9 mouse cellular contexts compared by ENCODE assay signal in genomic region chr12:4873531-4873930, GRCm38 (mm10). TPM values are rescaled to one million over a fixed set of nuclear protein-coding genes. Genes with fewer than 3 reads are reported as not detected.
A peak's percentile ranks its signal among the peaks of the same experiment; 100 is the strongest.
DNase-seq lines count a peak whose midpoint lies in the region; ATAC-seq lines count a peak whose summit lies in the region.
"Had no signal": no experiment of that assay in that cellular context is flagged by ENCODE, and none has a peak within 500 bp of the region (broad histone marks: within the 10 kb centered on the region; RNA-seq: fewer than 3 reads in every experiment).

No protein-coding gene starts in this region.

- peak overlapping the region; percentile 96 for H3K4me3 ChIP-seq in megakaryocyte, embryonic 14.5 days (replicated peaks)
- 0 out of 2 replicates have a peak overlapping the region, but pooled peaks have one; percentile 33 for H3K4me3 ChIP-seq in forebrain, embryonic 14.5 days (ENCODE audit: low read depth, low read length)
- peak overlapping the region; percentile 57 for H3K4me3 ChIP-seq in liver, embryonic 11.5 days (ENCODE audit: low read depth, low read length)
- H3K4me3 ChIP-seq in stomach, embryonic 14.5 days (ENCODE audit: low read depth, low read length): no peak overlapping the region

- H3K4me1 ChIP-seq in megakaryocyte, embryonic 14.5 days: peaks cover 98% of the 10 kb centered on the region
- peaks cover 10% of the 10 kb centered on the region for H3K4me1 ChIP-seq in forebrain, embryonic 14.5 days (ENCODE audit: control insufficient read depth, insufficient read depth, low read length)
- H3K4me1 ChIP-seq in liver, embryonic 11.5 days (replicated peaks; ENCODE audit: control insufficient read depth, insufficient read depth, low read length): peaks cover 39% of the 10 kb centered on the region
- H3K4me1 ChIP-seq in stomach, embryonic 14.5 days (ENCODE audit: control insufficient read depth, insufficient read depth, low read length): peaks cover 8% of the 10 kb centered on the region; the same call in 1 of the 2 replicates

- no peak for ATAC-seq in megakaryocyte, adult 5-6 weeks (ENCODE audit: poor library complexity, severe bottlenecking)
- ATAC-seq in forebrain, embryonic 14.5 days: peak; percentile 16; the same call in 1 of the 2 replicates
- ATAC-seq in liver, embryonic 11.5 days (replicated peaks; ENCODE audit: low FRiP score): no peak
- no peak for ATAC-seq in stomach, embryonic 14.5 days (ENCODE audit: insufficient number of reproducible peaks, insufficient read depth, low FRiP score, low read depth)
- ATAC-seq in erythroid progenitor cell, adult 5-6 weeks (replicated peaks; ENCODE audit: low FRiP score, poor library complexity, severe bottlenecking): no peak
- no peak for ATAC-seq in frontal cortex, adult (ENCODE audit: low TSS enrichment)
- ATAC-seq: Patski had no signal

- H3K27me3 ChIP-seq in megakaryocyte, embryonic 14.5 days (replicated peaks): no peaks in the 10 kb centered on the region
- no peaks in the 10 kb centered on the region for H3K27me3 ChIP-seq in forebrain, embryonic 14.5 days (replicated peaks; ENCODE audit: control insufficient read depth, insufficient read depth, low read length)
- H3K27me3 ChIP-seq in liver, embryonic 11.5 days (replicated peaks; ENCODE audit: control insufficient read depth, insufficient read depth, low read length): no peaks in the 10 kb centered on the region
- H3K27me3 ChIP-seq in stomach, embryonic 14.5 days (ENCODE audit: control insufficient read depth, insufficient read depth, low read length): no peaks in the 10 kb centered on the region
- H3K27me3 ChIP-seq: Patski had no signal

- no peak overlapping the region for H3K27ac ChIP-seq in forebrain, embryonic 14.5 days (ENCODE audit: low read depth, low read length)
- H3K27ac ChIP-seq in liver, embryonic 11.5 days (ENCODE audit: low read depth, low read length): peak overlapping the region; percentile 93
- H3K27ac ChIP-seq in stomach, embryonic 14.5 days (ENCODE audit: low read length): no peak overlapping the region

- no peaks in the 10 kb centered on the region for H3K9me3 ChIP-seq in megakaryocyte, embryonic 14.5 days
- H3K9me3 ChIP-seq in forebrain, embryonic 14.5 days (replicated peaks; ENCODE audit: control insufficient read depth, low read length): no peaks in the 10 kb centered on the region
- H3K9me3 ChIP-seq in liver, embryonic 11.5 days (ENCODE audit: control insufficient read depth, low read length): no peaks in the 10 kb centered on the region
- H3K9me3 ChIP-seq in stomach, embryonic 14.5 days (ENCODE audit: control insufficient read depth, low read depth, low read length): no peaks in the 10 kb centered on the region

- H3K4me2 ChIP-seq in forebrain, embryonic 14.5 days (ENCODE audit: low read length): peak overlapping the region; percentile 82
- H3K4me2 ChIP-seq in liver, embryonic 11.5 days: peak overlapping the region; percentile 83
- H3K4me2 ChIP-seq in stomach, embryonic 14.5 days (replicated peaks; ENCODE audit: low read depth, low read length): peak overlapping the region; percentile 76; the same call in 1 of the 2 replicates

- H3K9ac ChIP-seq in forebrain, embryonic 14.5 days (ENCODE audit: low read length): peak overlapping the region; percentile 55; the same call in 1 of the 2 replicates
- H3K9ac ChIP-seq in liver, embryonic 11.5 days (ENCODE audit: low read depth, low read length): peak overlapping the region; percentile 76
- no peak overlapping the region for H3K9ac ChIP-seq in stomach, embryonic 14.5 days (replicated peaks; ENCODE audit: low read depth, low read length)

- peaks cover 61% of the 10 kb centered on the region for H3K36me3 ChIP-seq in megakaryocyte, embryonic 14.5 days (replicated peaks; ENCODE audit: low read length)
- peaks cover 5% of the 10 kb centered on the region for H3K36me3 ChIP-seq in forebrain, embryonic 14.5 days (ENCODE audit: control insufficient read depth, insufficient read depth, low read length)
- peaks cover 2% of the 10 kb centered on the region; the same call in 1 of the 2 replicates for H3K36me3 ChIP-seq in liver, embryonic 11.5 days (ENCODE audit: control insufficient read depth, insufficient read depth, low read length)
- H3K36me3 ChIP-seq in stomach, embryonic 14.5 days (ENCODE audit: control insufficient read depth, insufficient read depth, low read length): no peaks in the 10 kb centered on the region

- DNase-seq in forebrain, embryonic 14.5 days (ENCODE audit: low spot score): no peak
- no peak for DNase-seq in liver, embryonic 11.5 days (ENCODE audit: low spot score)
- DNase-seq in right cerebral cortex, postnatal 25 days: no peak

- WGBS in forebrain, embryonic 14.5 days: 71% methylated on average over 6 of the region's 6 CpGs
- 39% methylated on average over 6 of the region's 6 CpGs for WGBS in liver, embryonic 11.5 days
- 79% methylated on average over 6 of the region's 6 CpGs for WGBS in stomach, embryonic 14.5 days

RNA-seq across cellular contexts. Expression of gene Mfsd2b, which starts 0.6 kb away (rescaled TPM):
- polyA plus RNA-seq in megakaryocyte, embryonic 14.5 days (2012; ENCODE audit: insufficient read depth, low replicate concordance): 312 and 347 TPM in 2 replicates
- total RNA-seq in megakaryocyte, adult 5-6 weeks (2015): 0.40 and 3.2 TPM in 2 replicates
- 0.81 and 1.2 TPM in 2 replicates for total RNA-seq in megakaryocyte, adult 5-6 weeks (2017)
- polyA plus RNA-seq in forebrain, embryonic 14.5 days (2014; fragmentation: Nextera tagmentation; extraction: Ambion mirVana): 0.59 and 0.83 TPM in 2 replicates
- polyA plus RNA-seq in liver, embryonic 11.5 days (2014; fragmentation: Nextera tagmentation; extraction: Ambion mirVana): 117 and 122 TPM in 2 replicates
- polyA plus RNA-seq in stomach, embryonic 14.5 days (2014; fragmentation: Nextera tagmentation; extraction: Ambion mirVana): 0.80 and 1.4 TPM in 2 replicates
- total RNA-seq in erythroid progenitor cell, adult 5-6 weeks (2015; ENCODE audit: low replicate concordance): 277 and 292 TPM in 2 replicates
- 253 and 262 TPM in 2 replicates for total RNA-seq in erythroid progenitor cell, adult 5-6 weeks (2017; ENCODE audit: low replicate concordance)

RNA-seq across cellular contexts. Expression of gene Wdcp, which starts 30.4 kb away (rescaled TPM):
- polyA plus RNA-seq in megakaryocyte, embryonic 14.5 days (2012; ENCODE audit: insufficient read depth, low replicate concordance): 1.00 TPM in 1 of 2 replicates, not detected in the other
- total RNA-seq in megakaryocyte, adult 5-6 weeks (2015): 17.6 and 24.2 TPM in 2 replicates
- total RNA-seq in megakaryocyte, adult 5-6 weeks (2017): 4.3 and 12.0 TPM in 2 replicates
- 12.2 and 12.7 TPM in 2 replicates for polyA plus RNA-seq in forebrain, embryonic 14.5 days (2014; fragmentation: Nextera tagmentation; extraction: Ambion mirVana)
- 28.7 and 31.0 TPM in 2 replicates for polyA plus RNA-seq in liver, embryonic 11.5 days (2014; fragmentation: Nextera tagmentation; extraction: Ambion mirVana)
- 15.2 and 17.8 TPM in 2 replicates for polyA plus RNA-seq in stomach, embryonic 14.5 days (2014; fragmentation: Nextera tagmentation; extraction: Ambion mirVana)
- 2.1 and 16.9 TPM in 2 replicates for total RNA-seq in erythroid progenitor cell, adult 5-6 weeks (2015; ENCODE audit: low replicate concordance)
- total RNA-seq in erythroid progenitor cell, adult 5-6 weeks (2017; ENCODE audit: low replicate concordance): 0.15 and 0.39 TPM in 2 replicates

RNA-seq across cellular contexts. Expression of gene Fkbp1b, which starts 32.1 kb away (rescaled TPM):
- 3.8 and 15.5 TPM in 2 replicates for polyA plus RNA-seq in megakaryocyte, embryonic 14.5 days (2012; ENCODE audit: insufficient read depth, low replicate concordance)
- total RNA-seq in megakaryocyte, adult 5-6 weeks (2015): 58.3 and 64.7 TPM in 2 replicates
- 40.8 and 49.7 TPM in 2 replicates for total RNA-seq in megakaryocyte, adult 5-6 weeks (2017)
- polyA plus RNA-seq in forebrain, embryonic 14.5 days (2014; fragmentation: Nextera tagmentation; extraction: Ambion mirVana): 26.8 and 28.2 TPM in 2 replicates
- polyA plus RNA-seq in liver, embryonic 11.5 days (2014; fragmentation: Nextera tagmentation; extraction: Ambion mirVana): 4.5 and 5.8 TPM in 2 replicates
- polyA plus RNA-seq in stomach, embryonic 14.5 days (2014; fragmentation: Nextera tagmentation; extraction: Ambion mirVana): 10.3 and 17.4 TPM in 2 replicates
- total RNA-seq in erythroid progenitor cell, adult 5-6 weeks (2015; ENCODE audit: low replicate concordance): not detected in 2 replicates
- total RNA-seq in erythroid progenitor cell, adult 5-6 weeks (2017; ENCODE audit: low replicate concordance): 0.15 and 0.90 TPM in 2 replicates

RNA-seq across cellular contexts. Expression of gene Ubxn2a, which starts 34.0 kb away (rescaled TPM):
- polyA plus RNA-seq in megakaryocyte, embryonic 14.5 days (2012; ENCODE audit: insufficient read depth, low replicate concordance): 2.5 and 10.4 TPM in 2 replicates
- total RNA-seq in megakaryocyte, adult 5-6 weeks (2015): 9.1 and 10.9 TPM in 2 replicates
- total RNA-seq in megakaryocyte, adult 5-6 weeks (2017): 18.6 and 22.8 TPM in 2 replicates
- polyA plus RNA-seq in forebrain, embryonic 14.5 days (2014; fragmentation: Nextera tagmentation; extraction: Ambion mirVana): 32.4 and 37.2 TPM in 2 replicates
- 50.9 and 57.3 TPM in 2 replicates for polyA plus RNA-seq in liver, embryonic 11.5 days (2014; fragmentation: Nextera tagmentation; extraction: Ambion mirVana)
- 20.6 and 26.2 TPM in 2 replicates for polyA plus RNA-seq in stomach, embryonic 14.5 days (2014; fragmentation: Nextera tagmentation; extraction: Ambion mirVana)
- total RNA-seq in erythroid progenitor cell, adult 5-6 weeks (2015; ENCODE audit: low replicate concordance): 31.4 and 36.4 TPM in 2 replicates
- 44.9 and 72.6 TPM in 2 replicates for total RNA-seq in erythroid progenitor cell, adult 5-6 weeks (2017; ENCODE audit: low replicate concordance)

RNA-seq across cellular contexts. Expression of gene Atad2b, which starts 43.6 kb away (rescaled TPM):
- polyA plus RNA-seq in megakaryocyte, embryonic 14.5 days (2012; ENCODE audit: insufficient read depth, low replicate concordance): 1.4 and 7.0 TPM in 2 replicates
- 79.0 and 90.2 TPM in 2 replicates for total RNA-seq in megakaryocyte, adult 5-6 weeks (2015)
- total RNA-seq in megakaryocyte, adult 5-6 weeks (2017): 56.8 and 63.5 TPM in 2 replicates
- polyA plus RNA-seq in forebrain, embryonic 14.5 days (2014; fragmentation: Nextera tagmentation; extraction: Ambion mirVana): 12.8 and 13.3 TPM in 2 replicates
- polyA plus RNA-seq in liver, embryonic 11.5 days (2014; fragmentation: Nextera tagmentation; extraction: Ambion mirVana): 11.8 and 12.8 TPM in 2 replicates
- polyA plus RNA-seq in stomach, embryonic 14.5 days (2014; fragmentation: Nextera tagmentation; extraction: Ambion mirVana): 20.4 TPM in 2 replicates
- 72.4 and 96.0 TPM in 2 replicates for total RNA-seq in erythroid progenitor cell, adult 5-6 weeks (2015; ENCODE audit: low replicate concordance)
- 96.5 and 105 TPM in 2 replicates for total RNA-seq in erythroid progenitor cell, adult 5-6 weeks (2017; ENCODE audit: low replicate concordance)

Comparison
In these comparisons a context has a peak if more than half of its experiments do, and no peak if none do; other contexts are left out.
1. RNA of gene Mfsd2b, which starts 0.6 kb away (polyA plus RNA-seq): 312 to 347 TPM in megakaryocyte, embryonic 14.5 days and 117 to 122 TPM in liver, embryonic 11.5 days; 0.59 to 0.83 TPM in forebrain, embryonic 14.5 days and 0.80 to 1.4 TPM in stomach, embryonic 14.5 days; every median in the first group is over 10 times any median in the second.
2. Peak in every context shown above with its lines, with median percentiles within 50 percentile points of each other: H3K4me2 ChIP-seq.